Mouse (Mus musculus) mesoderm, embryonic 11.5 days (tissue): ENCODE results near the gene Prpf31.
A peak's percentile ranks its signal among the peaks of the same experiment; 100 is the strongest.

Experiments used
- DNase-seq: peaks from one replicate; pipeline ENCODE4 v3.0.0-alpha.2; 2012; ENCODE audit warnings: low read depth, low spot score

The Prpf31 gene

DNA sequence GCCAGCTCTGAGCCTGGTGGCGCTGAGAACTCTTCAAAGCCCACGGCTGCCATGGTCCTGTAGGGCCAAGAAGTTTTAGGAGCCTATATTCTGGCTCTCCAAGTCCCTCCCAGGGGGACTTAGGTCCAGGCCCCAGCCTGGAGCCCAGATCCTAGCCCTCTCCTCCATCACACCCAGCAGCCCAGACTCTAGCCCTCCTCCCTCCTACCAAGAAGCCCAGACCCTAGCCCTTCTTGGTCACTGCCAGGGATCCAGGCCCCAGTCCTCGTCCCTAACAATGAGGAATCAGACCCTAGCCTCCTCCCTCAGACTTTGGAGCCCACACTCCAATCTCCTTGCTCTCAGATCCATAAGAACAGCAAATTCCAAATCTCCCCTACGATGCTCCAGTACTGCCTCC lies 755 bp upstream of the Prpf31 start:
- DNase-seq, result no peak

DNA sequence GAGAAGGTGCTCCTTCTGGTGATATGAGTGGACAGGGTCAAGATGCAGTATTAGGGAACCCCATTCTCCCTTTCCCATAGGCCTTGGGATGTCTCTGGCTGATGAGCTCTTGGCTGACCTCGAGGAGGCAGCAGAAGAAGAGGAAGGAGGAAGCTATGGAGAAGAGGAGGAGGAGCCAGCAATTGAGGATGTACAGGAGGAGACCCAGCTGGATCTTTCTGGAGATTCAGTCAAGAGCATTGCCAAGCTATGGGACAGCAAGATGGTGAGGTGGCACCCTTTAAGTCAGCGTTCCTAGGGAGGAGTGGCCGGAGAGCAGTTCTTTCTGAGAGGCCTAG lies 662 bp downstream of the Prpf31 start:
- DNase-seq, result no peak

DNA sequence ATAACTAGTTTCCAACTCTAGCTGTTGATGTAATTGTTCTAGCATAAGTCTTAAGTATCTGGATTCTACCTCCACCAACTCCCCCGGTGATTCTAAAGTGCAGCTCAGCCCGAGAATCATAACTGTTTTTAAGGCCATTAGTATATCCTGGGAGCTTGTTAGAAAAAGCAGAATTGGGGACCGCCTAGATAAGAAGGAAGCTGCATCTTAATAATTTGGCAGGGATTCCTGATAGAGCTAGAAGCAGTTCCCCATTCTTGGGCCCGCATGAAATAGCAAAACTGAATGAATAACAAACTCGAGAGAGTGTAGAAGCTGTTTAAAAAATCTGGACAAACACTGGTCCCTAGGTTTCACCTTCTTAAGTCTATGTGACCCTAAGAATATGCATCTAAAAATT lies 13.6 kb downstream of the Prpf31 start:
- no peak for DNase-seq

DNA sequence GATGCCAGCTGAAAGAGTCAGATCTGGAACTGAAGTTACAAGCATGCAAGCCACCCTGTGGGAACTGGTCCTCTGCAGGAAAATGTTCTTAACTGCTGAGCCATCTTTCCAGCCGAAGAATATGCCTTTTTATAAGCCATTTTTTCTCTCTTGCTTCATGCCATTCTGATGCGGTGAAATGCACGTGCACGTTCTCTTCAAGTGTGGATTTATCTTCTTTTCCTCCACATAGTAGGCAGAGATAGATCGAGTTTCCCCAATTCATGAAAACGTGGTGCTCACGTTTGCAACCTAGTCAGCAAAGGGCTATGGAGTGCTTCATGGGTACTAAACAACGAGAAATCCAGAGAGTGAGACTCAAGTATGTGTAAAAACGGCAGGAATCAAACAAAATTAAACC lies 14.1 kb downstream of the Prpf31 start:
- no peak for DNase-seq

DNA sequence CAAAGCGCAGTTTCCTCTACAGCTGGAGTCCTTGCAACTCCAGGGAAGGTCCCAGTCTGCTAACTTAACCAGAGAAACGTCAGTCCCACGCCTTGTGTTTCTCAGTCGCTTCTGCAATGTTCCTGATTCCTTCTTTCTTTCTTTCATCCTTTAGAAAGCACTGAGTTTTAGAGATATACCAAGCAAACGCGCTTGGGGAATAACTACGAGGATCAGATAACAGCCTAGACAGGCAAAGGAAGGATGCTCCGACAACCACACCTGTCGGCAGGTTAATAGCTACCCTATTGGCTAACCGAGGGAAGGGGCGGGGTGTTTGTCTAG lies 14.5 kb downstream of the Prpf31 start:
- DNase-seq, result no peak

DNA sequence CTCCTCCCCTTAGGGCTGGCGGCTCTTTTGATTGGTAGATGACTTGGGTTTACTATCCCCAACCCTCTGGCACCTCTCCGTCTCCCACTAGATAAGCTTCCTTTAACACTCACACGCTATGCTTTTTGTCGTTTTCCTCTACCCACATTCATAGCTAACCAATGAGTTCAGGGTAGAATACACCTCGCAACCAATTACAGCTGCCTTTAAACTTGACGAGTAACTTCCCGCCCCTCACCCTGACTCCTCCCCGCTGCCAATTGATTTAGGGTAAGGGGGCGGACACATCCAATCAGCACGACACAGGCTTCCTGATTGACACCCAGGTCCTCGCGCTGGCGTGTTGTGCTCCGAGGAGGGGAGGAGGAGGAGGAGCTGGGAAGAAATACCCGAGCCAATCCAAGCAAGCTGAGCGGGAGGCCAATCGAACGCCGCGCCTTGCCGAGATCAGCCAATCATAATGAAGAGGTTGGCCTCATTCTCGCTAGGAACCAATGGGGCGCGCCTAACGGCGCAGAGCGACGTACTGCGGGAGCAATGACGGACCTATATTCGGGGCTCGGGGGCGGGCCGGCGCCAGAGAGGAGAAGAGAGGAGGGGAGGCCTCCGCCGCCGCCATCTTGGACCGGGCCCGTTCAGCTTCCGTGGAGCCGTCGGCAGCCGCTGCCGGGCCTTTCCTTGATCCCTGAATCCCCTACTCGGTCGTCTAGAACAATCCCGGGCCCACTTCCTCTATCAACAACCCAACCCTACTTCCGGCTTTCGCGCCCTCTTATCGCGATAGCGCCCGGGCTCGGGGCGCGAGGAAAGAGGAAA lies 15.1 kb downstream of the Prpf31 start, which contains the start of gene Cnot3:
Cnot3 (plus strand) TSS at position 597 of the 816 bp plus-strand sequence.
- peak; percentile 99 for DNase-seq

DNA sequence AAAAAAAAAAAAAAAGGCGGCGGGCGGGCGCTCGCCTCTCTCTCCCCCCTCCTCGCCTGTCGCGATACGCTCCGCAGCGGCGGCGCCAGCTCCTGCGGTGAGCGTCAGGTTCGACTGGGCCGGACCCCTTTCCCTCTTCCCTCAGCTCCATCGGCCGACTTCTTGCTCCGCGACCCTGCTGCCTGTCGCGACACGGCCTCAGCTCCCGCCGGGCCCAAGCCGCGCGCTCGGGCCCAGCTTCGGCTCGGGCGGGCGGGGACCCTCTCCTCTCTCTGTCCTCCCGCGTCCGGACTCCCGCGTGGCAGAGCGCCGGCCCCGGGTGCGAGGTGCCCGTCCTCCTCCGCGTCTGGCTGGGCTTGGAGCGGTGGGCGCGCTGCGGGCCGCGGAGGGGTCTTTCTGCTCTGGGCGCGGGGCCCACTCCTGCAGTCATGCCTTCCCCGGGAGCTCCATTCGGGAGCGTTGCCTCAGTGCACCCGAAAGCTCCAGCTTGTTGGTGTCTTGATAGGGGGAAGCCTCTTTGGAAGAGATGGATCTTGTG lies 15.8 kb downstream of the Prpf31 start:
- no peak for DNase-seq

DNA sequence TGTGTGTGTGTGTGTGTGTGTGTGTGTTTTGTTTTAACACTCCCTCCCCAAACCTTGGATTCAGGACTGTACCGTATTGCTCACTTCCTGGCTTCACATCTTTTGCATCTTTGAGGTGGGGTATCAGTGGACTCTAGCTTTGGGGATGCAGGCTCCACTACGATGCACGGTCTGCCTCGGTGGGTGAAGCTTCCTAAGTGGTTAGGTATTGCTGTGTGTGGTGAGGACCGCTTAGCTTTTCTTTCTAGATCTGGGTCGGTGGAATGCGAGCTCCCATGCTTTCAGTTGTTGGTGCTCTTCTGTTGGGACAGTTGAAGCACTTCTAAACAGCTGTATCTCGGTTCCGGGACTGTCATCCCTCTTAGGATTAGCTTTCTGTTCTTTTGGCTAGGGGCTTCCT lies 16.4 kb downstream of the Prpf31 start:
- DNase-seq, result no peak

DNA sequence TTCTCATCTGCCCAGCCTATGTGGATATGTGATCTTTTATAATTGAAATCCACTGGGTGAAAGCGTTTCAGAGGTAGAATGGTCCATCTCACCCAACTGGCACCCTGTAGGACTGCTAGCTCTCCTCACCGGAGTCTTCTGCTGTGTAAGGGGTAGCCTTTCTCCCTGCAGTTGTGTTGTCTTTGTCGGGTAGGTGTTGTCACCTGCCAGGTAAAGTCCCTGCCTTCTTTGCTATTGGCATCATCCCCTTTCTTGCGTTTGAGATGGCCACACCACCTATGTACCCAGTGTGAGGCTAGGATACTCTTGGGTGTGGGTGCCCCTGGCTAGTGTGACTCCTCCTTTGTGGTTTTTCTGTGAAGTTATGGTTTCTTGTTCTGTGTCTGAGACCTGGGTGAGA lies 16.9 kb downstream of the Prpf31 start:
- no peak for DNase-seq

DNA sequence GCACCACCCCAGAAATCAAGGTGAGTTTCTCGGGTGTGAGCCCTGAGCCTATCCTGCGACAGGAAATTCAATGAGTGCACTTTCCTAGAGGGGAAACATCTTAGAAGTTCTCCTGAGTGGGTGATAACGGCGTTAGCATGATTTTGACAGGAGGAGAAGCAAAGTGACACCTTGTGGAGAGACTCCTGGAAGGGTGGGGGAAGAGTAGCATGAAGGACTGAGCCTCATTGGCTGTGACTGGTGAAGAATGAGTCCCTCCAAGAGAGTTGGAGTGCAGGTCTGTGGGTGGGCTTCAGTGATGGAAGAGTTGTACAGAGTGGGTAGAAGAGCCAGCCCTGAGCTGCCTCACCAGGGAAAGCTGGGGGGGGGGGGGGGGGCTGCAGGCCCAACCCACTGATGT lies 27.2 kb downstream of the Prpf31 start:
- DNase-seq, result no peak

DNA sequence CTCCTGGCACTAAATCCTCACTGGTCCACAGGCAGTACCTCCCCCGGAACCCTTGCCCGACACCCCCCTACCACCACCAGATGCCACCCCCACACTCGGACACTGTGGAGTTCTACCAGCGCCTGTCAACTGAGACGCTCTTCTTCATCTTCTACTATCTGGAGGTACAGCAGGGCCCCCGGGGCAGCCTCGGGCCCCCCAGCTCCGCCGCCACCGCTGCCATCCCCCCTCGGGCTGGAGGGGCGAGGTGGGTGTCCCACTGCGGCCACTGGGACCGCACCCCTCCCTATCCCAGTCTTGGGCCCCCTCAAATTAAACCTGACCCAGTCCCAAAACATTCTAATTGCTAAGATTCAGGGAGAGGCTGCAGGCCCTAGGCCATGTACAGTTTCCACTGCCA lies 28.8 kb downstream of the Prpf31 start:
- DNase-seq, result no peak

DNA sequence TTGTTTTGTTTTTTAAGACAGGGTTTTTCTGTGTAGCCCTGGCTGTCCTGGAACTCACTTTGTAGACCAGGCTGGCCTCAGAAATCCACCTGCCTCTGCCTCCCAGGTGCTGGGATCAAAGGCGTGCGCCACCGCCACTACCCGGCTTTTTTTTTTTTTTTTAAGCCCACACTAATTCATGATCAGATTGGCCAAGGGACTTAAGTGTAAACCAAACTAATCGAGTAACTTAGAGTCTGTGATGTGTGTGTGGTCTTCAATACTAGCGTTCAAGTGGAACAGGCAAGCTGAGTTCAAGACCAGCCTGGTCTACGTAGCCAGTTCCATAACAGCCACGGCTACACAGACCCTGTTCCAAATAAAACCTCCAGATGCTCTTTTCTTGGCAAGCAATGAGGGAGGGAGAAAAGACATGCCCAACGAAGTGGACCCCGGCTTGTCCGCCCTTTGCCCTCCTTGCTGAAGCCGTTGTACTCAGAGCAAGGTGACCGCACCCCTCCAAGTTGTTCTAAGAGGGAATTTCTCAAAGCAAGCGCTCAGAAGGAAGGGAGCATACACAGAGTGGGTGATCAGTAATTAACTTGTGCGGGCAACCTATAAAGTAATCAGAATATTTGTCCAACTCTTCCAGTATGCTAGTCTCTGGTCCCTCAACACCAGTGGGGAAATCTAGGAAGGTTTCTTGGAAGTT lies 34.9 kb downstream of the Prpf31 start:
- DNase-seq, result peak; percentile 24

DNA sequence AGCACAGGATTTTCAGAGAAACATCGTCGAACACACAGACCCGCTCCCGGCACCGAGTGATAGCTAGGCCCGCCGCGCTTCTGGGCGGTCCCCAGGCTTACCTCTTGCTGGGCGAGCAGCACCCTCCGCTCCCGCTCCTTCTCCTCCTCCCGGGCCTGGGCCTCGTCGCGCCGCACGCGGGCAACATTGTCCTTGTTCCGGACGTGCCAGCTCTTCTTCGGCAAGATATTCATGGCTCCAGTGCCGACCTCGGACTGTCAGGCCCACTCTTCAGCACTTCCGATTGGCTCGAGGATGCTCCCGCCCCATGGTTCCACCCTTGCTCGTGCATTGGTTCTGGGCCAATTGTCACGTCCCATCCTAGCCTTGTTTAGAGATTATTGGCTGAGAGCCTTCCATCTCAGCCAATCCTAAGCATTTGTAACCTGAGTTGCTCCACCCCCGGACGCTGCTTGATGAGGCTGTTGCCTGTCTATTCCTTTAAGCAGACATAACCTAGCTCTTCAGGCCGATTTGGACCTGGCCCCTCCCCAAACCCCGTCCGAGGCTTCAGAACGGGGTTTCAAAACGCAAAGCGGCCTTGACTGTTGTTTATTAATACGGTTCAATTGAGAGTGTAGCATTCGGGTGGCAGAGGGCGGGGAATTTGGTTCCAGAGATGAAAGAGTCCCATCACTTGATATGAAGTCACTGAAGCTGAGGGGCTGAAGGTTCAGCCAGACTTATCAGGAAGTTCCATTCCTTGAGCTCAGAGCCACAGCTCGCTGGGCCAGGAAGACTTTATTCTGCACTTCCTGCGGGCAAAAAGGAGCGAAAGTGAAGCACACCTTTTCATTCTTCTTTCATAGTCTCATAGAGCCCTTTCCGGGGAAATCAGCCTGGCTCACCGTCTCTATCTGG lies 35.7 kb downstream of the Prpf31 start, which contains the start of gene Leng1:
Leng1 (minus strand) TSS at position 626 of the 900 bp plus-strand sequence.
- DNase-seq, result peak; percentile 97

DNA sequence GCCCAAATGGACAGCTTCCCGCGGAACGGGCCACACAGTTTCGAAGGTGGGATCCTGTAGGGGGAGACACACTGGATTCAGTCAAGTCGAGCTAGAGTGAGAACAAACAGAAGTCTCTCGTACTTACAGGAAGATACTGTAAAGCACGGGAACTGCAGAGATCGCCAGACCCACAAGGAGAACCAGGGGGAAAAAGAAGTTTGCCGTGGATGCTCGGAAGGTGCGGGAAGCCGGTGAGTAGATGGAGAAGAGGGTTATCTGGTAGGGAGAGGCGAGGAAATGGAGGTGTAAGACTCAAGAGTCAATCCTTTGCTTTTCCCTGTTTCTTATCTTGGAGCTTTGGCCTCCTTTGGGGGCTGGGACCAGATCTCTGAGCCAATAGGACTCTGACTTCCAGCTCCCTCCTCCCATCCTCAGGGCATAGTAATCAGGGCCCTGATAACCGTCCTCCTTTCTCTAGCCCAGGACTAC lies 37.2 kb downstream of the Prpf31 start:
- peak; percentile 29 for DNase-seq

DNA sequence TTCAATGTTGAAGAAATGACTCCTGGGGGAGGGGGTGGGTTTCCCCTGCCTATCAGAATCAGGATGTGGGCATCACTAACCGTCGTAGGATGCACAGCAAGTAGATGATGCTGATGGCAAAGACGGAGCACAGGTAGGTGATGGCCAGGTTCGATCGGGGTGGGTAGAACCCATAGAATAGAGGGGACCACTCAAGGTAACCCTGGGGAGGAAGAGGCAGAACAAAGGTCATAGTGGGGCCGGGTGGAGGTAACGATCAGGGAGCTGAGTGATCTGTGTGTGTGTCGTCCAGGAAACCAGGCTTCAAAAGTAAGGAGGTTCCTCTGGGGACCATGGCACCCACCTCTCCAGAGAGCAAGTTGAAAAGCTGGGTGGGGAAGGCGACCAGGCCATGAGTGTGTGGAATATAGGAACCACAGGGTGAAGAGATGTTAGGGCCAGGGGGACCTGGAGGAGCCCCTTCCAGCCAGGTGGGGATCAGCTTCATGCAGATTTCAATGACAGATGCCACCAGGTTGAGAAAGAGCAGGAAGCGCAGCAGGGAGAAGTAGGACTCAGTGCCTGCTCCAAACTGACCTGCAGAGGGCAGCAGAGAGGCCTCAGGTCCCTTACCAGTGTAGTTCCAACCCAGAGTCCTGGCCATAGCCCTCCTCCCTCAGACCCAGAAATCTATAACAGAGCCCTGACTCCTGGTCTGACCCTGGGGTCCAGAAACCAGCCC lies 44.9 kb downstream of the Prpf31 start:
- peak; percentile 87 for DNase-seq

DNA sequence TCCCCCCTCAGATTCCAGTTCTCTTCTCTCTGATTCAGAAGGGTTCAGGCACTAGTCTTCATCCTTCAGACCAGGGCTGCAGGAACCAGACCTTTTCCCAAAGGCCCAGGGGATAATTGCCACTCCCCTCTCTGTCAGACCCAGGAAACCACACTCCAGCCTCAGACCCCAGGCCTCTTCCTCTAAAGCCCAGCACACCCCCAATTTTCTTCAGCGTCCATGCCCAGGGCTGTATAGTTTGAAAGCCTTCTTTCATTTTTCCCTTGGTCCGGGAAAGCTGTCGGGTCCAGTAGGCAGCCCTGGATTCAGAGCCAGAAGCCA lies 45.4 kb downstream of the Prpf31 start:
- no peak for DNase-seq

DNA sequence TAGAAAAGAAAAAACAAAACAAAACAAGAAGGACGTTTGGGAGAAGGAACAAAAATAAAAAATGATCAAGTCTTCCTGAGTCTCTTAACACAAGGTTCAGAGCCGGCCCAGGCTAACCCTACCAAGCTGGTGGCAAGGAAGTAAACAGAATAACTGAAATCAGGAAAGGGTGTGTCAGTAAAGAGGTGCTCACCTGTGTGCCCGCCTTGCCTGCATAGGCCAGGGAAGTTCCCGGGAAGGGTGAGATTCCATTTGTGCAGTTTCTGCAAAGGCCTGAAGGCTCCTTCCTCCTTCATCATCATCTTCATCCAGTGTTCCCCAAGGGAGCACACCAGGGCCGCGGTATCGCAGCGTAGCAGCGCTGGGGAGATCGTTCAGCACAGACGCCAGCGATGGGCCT lies 46.6 kb downstream of the Prpf31 start:
- DNase-seq, result no peak

DNA sequence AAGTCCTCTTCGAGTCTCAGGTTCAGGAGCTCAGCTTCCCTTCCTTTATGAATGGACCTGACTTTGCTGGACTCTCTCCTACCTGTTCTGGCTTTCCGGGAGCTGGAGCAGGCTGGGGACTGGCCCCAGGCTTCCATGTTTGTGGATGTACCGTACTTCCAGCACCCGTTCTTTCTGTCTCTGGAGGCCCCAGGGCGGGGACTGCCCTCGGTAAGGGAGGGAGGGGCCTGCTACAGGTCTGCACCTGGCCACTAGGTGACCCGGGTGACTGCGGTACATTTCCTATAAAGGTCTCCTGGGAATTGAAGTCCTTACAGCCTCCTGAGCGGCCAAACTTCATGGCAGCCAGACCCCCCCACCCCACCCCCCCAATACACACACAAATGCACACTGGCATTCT lies 47.6 kb downstream of the Prpf31 start, which contains the start of gene Tmc4:
Tmc4 (minus strand) TSS at position 212 of the 400 bp plus-strand sequence.
- no peak for DNase-seq

DNA sequence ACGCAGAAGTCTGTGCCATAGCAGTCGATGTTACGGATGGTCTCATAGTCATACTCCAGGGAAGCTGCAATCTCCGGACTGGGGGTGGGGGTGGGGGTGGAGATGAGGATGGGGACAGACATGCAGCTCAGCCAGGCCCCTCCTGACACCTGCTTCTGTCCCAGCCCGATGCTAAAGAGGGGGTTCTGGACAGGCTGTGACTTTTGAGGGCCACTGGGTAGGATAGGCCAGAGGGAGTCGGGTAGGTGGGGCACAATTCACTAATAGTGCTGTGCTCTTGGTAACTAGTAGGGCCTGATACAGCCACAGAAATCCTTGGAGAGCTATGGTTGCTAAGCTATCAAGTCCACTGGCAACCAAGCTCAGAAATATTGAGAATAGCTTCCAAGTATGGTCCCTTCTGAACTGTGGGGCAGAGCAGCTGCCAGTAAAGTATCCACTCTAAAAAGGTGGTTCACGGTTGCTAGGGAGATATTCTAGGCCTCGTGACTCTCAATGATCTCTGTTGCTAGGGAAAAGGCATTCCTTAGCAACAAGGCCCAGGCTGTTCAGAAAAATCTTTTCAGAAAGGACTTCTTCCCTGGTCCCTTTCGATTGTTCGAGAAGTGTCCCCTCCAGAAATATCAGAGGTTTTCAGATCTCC lies 54.2 kb downstream of the Prpf31 start:
- no peak for DNase-seq

DNA sequence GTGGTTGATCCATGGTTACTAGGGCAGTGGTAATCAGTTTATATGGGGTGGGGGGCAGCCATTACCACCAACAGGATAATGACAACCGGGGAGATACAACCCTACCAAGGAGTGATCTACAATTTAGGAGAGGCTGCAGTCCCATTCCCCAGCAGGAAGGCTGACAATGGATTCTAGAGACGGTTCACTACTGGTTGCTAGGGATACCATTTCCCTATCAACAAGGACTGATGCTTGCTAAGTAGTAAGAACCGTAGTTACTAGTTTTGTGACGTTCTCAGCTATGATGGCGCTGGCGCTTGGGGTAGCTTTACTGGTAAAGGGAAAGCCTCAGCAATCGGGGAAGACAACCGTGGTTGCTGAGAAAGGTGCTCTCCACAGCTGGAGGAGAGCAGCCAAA lies 54.9 kb downstream of the Prpf31 start:
- DNase-seq, result no peak
